Mouse (Mus musculus) Muller cell, postnatal 12 days (primary cell): Measurements from ENCODE around the gene Fbxl21.

ENCODE experiments used
- DNase-seq: peaks from one replicate; pipeline ENCODE4 v3.0.0-alpha.2; 2015; ENCODE audit errors: inconsistent ontology term

Fbxl21 gene

DNA sequence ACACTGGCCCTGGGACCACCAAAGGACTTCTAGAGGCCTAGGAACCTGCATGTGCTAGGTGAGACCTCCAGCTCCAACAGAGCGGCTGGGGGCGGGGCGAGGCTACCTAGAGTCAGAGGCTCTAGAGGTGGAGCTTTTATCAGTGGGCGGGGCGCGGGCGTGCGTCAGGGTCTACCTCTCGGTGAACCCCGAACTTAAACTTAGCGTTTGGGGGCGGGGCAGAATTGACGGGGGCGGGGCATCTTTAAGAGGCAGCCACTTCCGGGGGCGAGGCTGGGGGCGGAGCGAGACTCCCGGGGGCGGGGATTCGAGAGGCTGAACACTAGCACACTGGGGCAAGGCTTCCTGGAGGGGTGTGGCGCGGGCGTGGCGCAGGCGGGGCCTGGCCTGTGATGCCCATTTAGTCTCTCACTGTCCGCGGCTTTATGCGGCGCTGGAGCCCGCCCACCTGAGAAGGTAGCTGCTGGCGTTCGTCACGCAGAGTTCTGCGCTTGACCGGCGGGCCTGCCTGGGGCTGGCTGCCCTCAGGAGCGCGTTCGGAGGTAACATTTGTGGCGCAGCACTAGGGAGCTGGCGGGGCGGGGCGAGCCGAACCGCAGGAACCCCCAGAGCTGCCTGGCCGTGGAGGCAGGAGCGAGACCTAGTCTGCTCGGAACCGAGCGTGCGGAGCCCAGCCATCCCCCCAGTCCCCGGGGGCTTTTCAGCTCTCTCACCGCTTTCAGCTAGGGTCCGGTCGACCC lies at the start of gene Fbxl21:
Gene Fbxl21, plus strand, starts transcription at position 392 of the 740 bp plus-strand sequence.
- DNase-seq = peak; percentile 96

DNA sequence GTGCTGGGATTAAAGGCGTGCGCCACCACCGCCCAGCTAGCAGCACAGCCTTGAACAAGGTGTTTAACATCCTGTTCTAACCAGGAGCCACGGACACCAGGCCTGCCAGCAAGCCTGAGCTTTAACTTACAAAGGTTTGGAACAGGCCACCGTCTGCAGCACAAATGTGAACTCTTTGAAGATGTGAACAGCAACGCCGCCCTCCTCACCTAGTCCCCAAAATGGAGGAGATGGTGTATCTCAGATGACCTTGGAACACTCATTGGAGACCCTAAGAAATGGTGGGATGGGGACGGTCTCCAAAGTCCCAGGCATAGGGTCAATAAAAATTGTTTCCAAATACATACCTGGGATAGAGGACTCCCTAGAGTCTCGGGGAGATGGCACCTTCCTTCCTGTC lies 49.6 kb upstream of the Fbxl21 start:
- DNase-seq = no peak

DNA sequence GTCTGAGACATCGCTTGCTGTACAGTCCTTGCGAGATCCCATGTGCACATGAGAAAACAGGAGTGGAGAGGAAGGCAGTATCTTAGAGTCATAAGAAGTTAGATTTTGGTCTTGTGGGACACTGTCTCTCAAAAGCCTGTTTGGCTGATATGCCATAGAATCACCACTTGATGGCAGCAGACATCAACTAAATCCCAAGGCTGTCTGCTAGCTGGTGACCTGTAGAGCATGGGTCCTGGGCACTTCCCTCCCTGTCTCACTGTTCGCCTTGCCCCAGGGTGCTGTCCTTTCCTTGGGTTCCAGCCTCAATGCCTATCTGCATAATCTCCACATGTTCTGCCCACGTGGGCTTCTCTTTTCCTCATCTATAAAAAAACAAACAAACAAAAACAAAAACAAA lies 46.9 kb upstream of the Fbxl21 start:
- peak; percentile 52 for DNase-seq

GRCm38 (mm10) chr13:56476790-56477189 lies 45.5 kb upstream of the Fbxl21 start:
- DNase-seq = peak; percentile 85

GRCm38 (mm10) chr13:56477271-56477670 lies 45.0 kb upstream of the Fbxl21 start:
- DNase-seq = peak; percentile 38

DNA sequence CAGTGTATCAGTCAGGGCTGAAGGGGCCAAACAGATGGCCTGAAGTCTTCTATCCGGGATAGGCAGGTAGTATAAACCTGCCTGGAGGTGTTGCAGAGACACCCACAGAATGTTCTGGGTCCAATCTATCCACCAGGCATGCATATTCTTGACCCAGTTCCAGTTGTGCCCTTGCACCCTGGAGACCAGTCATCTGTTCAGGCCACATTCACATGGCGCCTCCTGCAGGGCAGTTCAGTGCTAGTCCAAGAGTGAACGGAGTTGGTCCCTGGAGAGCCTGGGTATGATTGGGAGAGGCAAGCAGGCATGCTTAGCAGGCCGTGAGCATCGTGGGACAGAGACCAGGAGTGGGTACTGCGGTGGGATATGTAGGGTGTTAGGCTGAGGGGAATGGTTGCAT lies 44.2 kb upstream of the Fbxl21 start:
- no peak for DNase-seq

GRCm38 (mm10) chr13:56482146-56482545 lies 40.1 kb upstream of the Fbxl21 start, which contains the start of gene Il9:
Gene Il9, minus strand, starts transcription at chr13:56482246.
- no peak for DNase-seq

- no peak for DNase-seq
Observed at GRCm38 (mm10) chr13:56488012-56488411, 34.3 kb upstream of the Fbxl21 start.

DNA sequence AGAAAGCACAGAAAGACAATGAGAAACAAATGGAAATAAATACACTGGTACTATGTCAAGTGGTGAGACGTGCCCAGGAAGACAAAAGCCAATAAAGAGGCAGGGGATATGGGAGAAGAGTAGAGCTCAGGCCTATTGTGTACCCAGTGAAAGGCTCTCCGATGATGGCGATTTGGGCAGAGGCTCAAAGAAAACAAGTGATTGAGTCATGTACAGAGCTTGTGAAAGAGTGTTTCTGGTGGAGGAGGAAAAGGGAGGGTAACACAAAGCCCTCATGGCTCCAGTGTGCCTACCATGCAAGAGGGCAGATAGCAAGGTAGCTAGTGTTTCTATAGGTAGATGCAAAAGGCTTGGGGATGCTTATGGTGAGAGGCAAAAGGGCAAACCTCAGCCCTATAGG lies 27.8 kb upstream of the Fbxl21 start:
- DNase-seq = peak; percentile 42

DNA sequence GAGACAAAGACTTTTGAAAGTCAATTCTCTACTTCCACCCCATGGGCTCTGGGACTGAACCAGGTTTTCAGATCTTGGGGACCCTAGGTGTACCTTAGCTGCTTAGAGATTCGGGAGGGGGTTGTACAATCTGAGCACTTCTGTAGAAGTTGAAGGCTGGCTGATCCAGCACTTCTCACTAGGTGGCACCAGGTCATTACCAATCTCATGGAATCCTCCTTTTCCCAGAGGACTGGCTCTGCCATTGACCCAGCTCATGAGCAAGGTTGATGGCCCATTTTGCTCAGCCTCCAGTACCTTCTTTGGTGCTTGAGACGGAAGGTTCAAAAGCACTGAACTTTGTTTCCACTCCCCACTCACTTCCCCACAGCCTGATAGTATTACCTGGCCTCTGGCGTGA lies 22.1 kb upstream of the Fbxl21 start:
- no peak for DNase-seq

GRCm38 (mm10) chr13:56500636-56501035 lies 21.6 kb upstream of the Fbxl21 start:
- DNase-seq = no peak

- no peak for DNase-seq
Observed at GRCm38 (mm10) chr13:56501866-56502420, 20.3 kb upstream of the Fbxl21 start.

DNA sequence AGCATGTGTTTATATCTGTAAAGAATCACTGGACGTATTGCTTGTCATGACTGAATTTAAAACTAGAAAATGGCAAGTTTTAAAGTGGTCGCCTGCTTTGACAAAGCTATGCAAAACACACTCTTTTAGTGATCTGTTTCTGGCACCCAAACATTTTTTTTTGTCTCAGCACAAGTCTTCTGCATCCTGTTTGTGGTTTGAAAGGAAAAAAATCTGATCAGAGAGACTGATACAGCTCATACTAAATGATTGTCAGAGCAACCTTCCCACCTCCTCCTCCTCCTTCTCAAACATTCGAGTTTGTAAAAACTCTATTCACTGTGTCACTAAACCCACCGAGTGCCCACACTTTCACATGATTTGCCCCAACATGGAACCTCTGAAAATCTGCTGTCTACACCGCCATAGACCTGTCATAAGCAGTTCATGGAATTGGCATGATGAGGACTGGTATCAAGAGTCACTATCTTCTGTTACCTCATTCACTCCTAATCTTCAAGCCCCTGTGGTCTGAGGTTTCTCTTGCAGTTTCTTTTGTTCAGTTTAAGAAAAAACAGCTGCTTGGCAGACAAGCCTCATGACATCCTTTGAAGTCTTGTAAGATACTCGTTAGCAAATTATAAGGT lies 15.3 kb upstream of the Fbxl21 start:
- DNase-seq = no peak

DNA sequence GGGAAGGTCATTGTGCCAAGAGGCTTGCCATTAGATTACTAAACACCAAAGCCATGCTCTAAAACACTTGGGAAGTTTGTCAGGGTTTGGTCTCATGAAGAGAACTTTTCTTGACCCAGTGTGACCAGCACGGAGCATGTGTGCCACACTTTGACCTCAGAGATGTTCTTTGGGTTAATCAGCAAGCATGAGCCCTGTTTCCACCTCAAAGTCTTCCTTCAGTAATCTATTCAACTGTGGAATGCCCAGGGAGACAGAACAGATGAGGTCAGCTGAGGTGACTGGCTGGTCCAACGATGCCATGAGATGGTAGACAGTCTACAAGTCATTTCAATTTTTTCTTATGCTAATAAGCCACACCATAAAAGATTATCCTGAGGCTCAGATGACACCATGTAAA lies 12.5 kb upstream of the Fbxl21 start:
- no peak for DNase-seq

DNA sequence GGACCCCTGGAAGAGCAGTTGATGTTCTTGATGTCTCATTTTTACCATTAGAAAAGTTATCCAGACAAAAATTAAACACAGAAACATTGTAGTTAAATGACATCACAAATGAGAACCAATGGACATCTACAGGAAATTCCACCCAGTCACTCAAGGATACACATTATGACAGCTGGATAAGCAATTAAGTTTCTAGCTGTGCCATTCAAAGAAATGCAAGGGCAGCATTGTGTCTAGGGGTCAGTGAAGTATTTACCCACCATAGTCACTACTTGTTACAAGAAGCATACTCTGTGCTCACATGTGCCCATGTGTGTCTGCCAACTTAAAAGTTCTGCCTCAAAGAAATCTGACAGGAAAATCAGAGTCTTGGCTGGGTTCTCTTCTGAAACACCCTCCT lies 8.7 kb upstream of the Fbxl21 start:
- DNase-seq = peak; percentile 63

DNA sequence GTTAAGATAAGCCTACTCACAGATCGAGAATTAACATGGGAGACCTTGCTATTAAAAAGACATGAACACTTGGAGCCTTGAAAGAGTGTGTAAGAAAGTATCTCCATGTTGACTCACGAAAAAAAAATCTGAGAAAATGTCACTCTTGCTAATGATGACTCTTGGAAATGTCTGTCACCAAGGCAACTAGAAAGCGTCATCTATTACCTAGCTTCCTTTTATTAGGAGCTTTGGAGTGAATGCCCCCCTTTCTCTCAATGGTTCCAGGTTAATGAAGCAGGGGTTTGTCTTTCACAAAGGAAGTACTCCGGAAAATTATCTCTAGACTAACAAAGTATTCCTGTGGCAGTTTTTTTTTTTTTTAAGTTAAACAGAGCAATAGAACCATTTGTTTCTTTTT lies 6.0 kb upstream of the Fbxl21 start:
- DNase-seq = peak; percentile 64

GRCm38 (mm10) chr13:56516816-56517215 lies 5.5 kb upstream of the Fbxl21 start:
- DNase-seq = peak; percentile 17

DNA sequence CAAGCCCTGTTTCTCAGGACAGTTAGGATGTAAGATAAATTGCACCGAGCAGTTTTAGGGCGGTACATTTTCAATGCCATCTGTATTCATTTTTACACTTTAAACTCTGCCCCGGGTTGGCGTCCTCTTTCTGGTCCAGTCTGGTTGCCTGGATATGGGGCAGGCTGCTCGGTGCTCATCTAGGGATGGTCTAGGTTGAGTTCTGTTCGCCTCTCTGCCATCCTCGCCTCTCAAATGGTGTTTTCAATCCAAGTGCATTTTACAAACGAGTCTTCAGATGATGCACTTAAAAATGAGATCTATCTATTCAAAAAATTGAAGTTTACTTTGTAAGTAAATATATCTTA lies 522 bp downstream of the Fbxl21 start:
- no peak for DNase-seq

DNA sequence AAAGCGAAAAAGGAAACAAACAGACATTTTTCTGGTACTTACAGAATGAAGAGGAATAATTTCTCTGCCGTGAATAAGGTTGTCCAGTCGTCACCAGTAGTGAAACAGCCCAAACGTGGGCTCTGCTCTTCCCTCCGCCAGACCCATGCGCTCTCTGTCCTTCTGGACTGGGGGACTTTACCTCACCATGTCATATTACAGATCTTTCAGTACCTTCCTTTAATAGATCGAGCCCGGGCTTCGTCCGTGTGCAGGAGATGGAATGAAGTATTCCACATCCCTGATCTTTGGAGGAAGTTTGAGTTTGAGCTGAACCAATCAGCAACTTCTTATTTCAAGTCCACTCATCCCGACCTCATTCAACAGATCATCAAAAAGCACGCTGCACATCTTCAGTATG lies 4.6 kb downstream of the Fbxl21 start:
- DNase-seq = no peak

DNA sequence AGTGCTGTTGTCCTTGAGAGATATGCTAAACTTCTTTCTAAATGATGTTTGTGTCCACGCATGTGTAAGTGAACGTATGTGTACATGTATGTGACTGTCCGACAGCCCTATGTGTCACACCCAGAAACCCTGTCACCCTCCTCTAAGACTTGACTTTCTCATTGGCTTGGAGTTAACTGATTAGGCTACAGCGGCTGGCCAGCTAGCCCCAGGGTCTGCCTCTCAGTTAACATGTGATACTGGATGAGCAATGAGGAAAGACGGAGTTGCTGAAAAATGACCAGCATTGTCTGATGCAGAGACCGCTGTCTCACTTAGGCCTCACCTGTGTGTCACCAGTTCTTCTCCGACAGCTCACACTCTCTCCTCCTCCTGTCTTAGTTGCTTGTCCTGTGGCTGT lies 5.6 kb downstream of the Fbxl21 start:
- DNase-seq = no peak

DNA sequence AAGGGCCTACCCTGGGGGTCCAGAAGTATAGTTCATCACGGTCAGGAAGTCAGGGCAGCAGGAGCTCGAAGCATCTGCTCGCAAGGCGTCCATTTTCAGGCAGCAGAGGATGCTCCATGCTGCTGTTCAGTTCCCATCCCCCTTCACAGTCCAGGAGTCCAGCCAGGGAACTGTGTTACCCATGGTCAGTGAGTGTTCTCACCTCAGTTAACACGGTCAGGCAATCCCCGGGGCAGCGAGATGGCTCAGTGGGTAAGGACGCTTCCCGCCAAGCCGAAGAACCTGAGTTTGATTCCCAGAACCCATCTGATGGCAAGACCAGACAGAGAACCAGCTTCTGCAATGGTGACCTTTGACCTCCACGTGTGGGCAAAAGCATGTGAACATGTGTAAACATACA lies 6.0 kb downstream of the Fbxl21 start:
- no peak for DNase-seq

- no peak for DNase-seq
Observed at GRCm38 (mm10) chr13:56529031-56529430, 6.8 kb downstream of the Fbxl21 start.

GRCm38 (mm10) chr13:56529685-56530084 lies 7.4 kb downstream of the Fbxl21 start:
- DNase-seq = no peak
